7 mouse cellular contexts compared by ENCODE assay signal in the genomic region with DNA sequence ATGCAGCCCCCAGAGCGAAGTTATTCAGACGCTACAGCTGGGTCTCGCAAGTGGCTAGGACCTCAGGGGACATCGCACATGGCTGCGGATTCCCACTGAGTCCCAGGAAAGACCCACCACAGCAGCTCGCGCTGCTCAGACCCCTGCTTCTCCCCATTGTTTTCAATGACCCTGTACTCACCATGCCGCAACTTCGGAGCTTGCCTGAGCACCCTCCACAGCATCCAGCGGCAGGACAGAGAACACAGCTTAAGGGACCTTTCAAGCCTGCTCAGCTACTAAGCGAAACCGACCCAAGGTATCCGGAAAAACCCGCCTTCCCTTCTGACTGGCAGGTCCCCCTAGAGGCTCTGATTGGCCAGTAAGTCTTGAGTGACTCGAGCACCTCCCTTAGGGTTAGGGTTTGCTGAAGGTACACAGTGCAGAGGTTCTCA.
DNase-seq lines count a peak whose midpoint lies in the region; ATAC-seq lines count a peak whose summit lies in the region.

No protein-coding gene starts in this region.

- peak; percentile 99 for ATAC-seq in activated CD4-positive, CD25-positive, alpha-beta regulatory T cell, adult 4 months
- ATAC-seq in heart, embryonic 12.5 days (ENCODE audit: insufficient number of reproducible peaks, low FRiP score): peak; percentile 82
- peak; percentile 98 for ATAC-seq in kidney, embryonic 15.5 days (replicated peaks; ENCODE audit: low FRiP score)

- no peaks in the 10 kb centered on the region for H3K36me3 ChIP-seq in heart, embryonic 12.5 days
- H3K36me3 ChIP-seq in kidney, embryonic 15.5 days: no peaks in the 10 kb centered on the region

- 6% methylated on average over 15 of the region's 15 CpGs for WGBS in heart, embryonic 12.5 days
- WGBS in kidney, embryonic 15.5 days: 5% methylated on average over 15 of the region's 15 CpGs

- 0 out of 2 replicates have a peak, but pooled peaks cover 3% of the 10 kb centered on the region for H3K4me1 ChIP-seq in heart, embryonic 12.5 days (replicated peaks)
- H3K4me1 ChIP-seq in kidney, embryonic 15.5 days: 0 out of 2 replicates have a peak, but pooled peaks cover 4% of the 10 kb centered on the region

- H3K4me3 ChIP-seq in heart, embryonic 12.5 days: peak overlapping the region; percentile 67
- H3K4me3 ChIP-seq in kidney, embryonic 15.5 days (replicated peaks): peak overlapping the region; percentile 61

- DNase-seq in embryo, embryonic 11 days: peak; percentile 74
- peak; percentile 74 for DNase-seq in lung, postnatal 25 days (ENCODE audit: low spot score)
- DNase-seq in ovary, postnatal 36 days (ENCODE audit: low spot score): peak; percentile 47
- peak; percentile 80 for DNase-seq in yolk sac, embryonic 10.5 days (ENCODE audit: low spot score)

- no peak overlapping the region for H3K27ac ChIP-seq in heart, embryonic 12.5 days (ENCODE audit: poor library complexity, severe bottlenecking)
- H3K27ac ChIP-seq in kidney, embryonic 15.5 days: peak overlapping the region; percentile 66; the same call in 1 of the 2 replicates

- H3K4me2 ChIP-seq in heart, embryonic 12.5 days: peak overlapping the region; percentile 78
- H3K4me2 ChIP-seq in kidney, embryonic 15.5 days: peak overlapping the region; percentile 65

- H3K9me3 ChIP-seq in heart, embryonic 12.5 days (replicated peaks): no peaks in the 10 kb centered on the region; the same call in 1 of the 2 replicates
- no peaks in the 10 kb centered on the region for H3K9me3 ChIP-seq in kidney, embryonic 15.5 days (replicated peaks)

- no peaks in the 10 kb centered on the region for H3K27me3 ChIP-seq in heart, embryonic 12.5 days (replicated peaks)
- no peaks in the 10 kb centered on the region for H3K27me3 ChIP-seq in kidney, embryonic 15.5 days

- H3K9ac ChIP-seq in heart, embryonic 12.5 days: peak overlapping the region; percentile 76
- H3K9ac ChIP-seq in kidney, embryonic 15.5 days: peak overlapping the region; percentile 50
